In genomic region chr3:55828481-55829256, GRCm38 (mm10) we compare ENCODE assay signal across 11 mouse cellular contexts. TPM values are rescaled to one million over a fixed set of nuclear protein-coding genes. Genes with fewer than 3 reads are reported as not detected.
A peak's percentile ranks its signal among the peaks of the same experiment; 100 is the strongest.
DNase-seq lines count a peak whose midpoint lies in the region; ATAC-seq and TF ChIP-seq lines count a peak whose summit lies in the region.
"Had no signal": no experiment of that assay in that cellular context is flagged by ENCODE, and none has a peak within 500 bp of the region (broad histone marks: within the 10 kb centered on the region; RNA-seq: fewer than 3 reads in every experiment).

No protein-coding gene starts in this region.

- peak; percentile 35; the same call in 1 of the 2 replicates for ATAC-seq in stomach, embryonic 15.5 days (ENCODE audit: insufficient read depth, low FRiP score, low read depth)
- no peak for ATAC-seq in stomach, postnatal 0 days (ENCODE audit: low FRiP score, low TSS enrichment)
- peak; percentile 20; the same call in 1 of the 2 replicates for ATAC-seq in neural tube, embryonic 15.5 days (ENCODE audit: low FRiP score)
- no peak for ATAC-seq in forebrain, embryonic 14.5 days

- no peaks in the 10 kb centered on the region; the same call in 1 of the 2 replicates for H3K4me1 ChIP-seq in stomach, embryonic 15.5 days
- H3K4me1 ChIP-seq in stomach, postnatal 0 days (replicated peaks; ENCODE audit: control insufficient read depth, insufficient read depth): no peaks in the 10 kb centered on the region
- peaks cover 13% of the 10 kb centered on the region for H3K4me1 ChIP-seq in neural tube, embryonic 15.5 days
- H3K4me1 ChIP-seq in forebrain, embryonic 14.5 days (ENCODE audit: control insufficient read depth, insufficient read depth, low read length): no peaks in the 10 kb centered on the region

- no peak overlapping the region for H3K4me2 ChIP-seq in stomach, embryonic 15.5 days
- H3K4me2 ChIP-seq in stomach, postnatal 0 days (replicated peaks; ENCODE audit: low read depth): no peak overlapping the region
- no peak overlapping the region for H3K4me2 ChIP-seq in neural tube, embryonic 15.5 days
- no peak overlapping the region for H3K4me2 ChIP-seq in forebrain, embryonic 14.5 days (ENCODE audit: low read length)

- H3K36me3 ChIP-seq in stomach, embryonic 15.5 days: no peaks in the 10 kb centered on the region
- no peaks in the 10 kb centered on the region for H3K36me3 ChIP-seq in stomach, postnatal 0 days (ENCODE audit: control insufficient read depth, insufficient read depth, low read length)
- H3K36me3 ChIP-seq in neural tube, embryonic 15.5 days: no peaks in the 10 kb centered on the region
- H3K36me3 ChIP-seq in forebrain, embryonic 14.5 days (ENCODE audit: control insufficient read depth, insufficient read depth, low read length): no peaks in the 10 kb centered on the region

- H3K27ac ChIP-seq in stomach, embryonic 15.5 days: peak overlapping the region; percentile 31; the same call in 1 of the 2 replicates
- H3K27ac ChIP-seq in stomach, postnatal 0 days (replicated peaks): no peak overlapping the region
- peak overlapping the region; percentile 45; the same call in 1 of the 2 replicates for H3K27ac ChIP-seq in neural tube, embryonic 15.5 days (replicated peaks)
- no peak overlapping the region for H3K27ac ChIP-seq in forebrain, embryonic 14.5 days (ENCODE audit: low read depth, low read length)

- peak; percentile 87 for DNase-seq in heart, adult 11 months
- no peak for DNase-seq in heart, postnatal 36 days
- DNase-seq in stomach, postnatal 0 days (ENCODE audit: low spot score): no peak
- peak; percentile 6 for DNase-seq in kidney, postnatal 14 days
- no peak for DNase-seq in gastrocnemius, postnatal 36 days
- no peak for DNase-seq in forebrain, embryonic 14.5 days (ENCODE audit: low spot score)

- TF ChIP-seq EP300 in stomach, postnatal 0 days (optimal IDR thresholded peaks at IDR 0.05): no peak

- intact Hi-C loops in heart, postnatal 36 days (cut with DNase I): no loop called here
- intact Hi-C loops in gastrocnemius, postnatal 36 days (cut with DNase I): no loop called here

- H3K9me3 ChIP-seq in stomach, embryonic 15.5 days: no peaks in the 10 kb centered on the region
- no peaks in the 10 kb centered on the region for H3K9me3 ChIP-seq in stomach, postnatal 0 days (ENCODE audit: control insufficient read depth, low read length)
- H3K9me3 ChIP-seq in neural tube, embryonic 15.5 days (replicated peaks): no peaks in the 10 kb centered on the region
- no peaks in the 10 kb centered on the region for H3K9me3 ChIP-seq in forebrain, embryonic 14.5 days (replicated peaks; ENCODE audit: control insufficient read depth, low read length)

- H3K9ac ChIP-seq in stomach, embryonic 15.5 days: no peak overlapping the region
- no peak overlapping the region for H3K9ac ChIP-seq in stomach, postnatal 0 days (ENCODE audit: low read length)
- H3K9ac ChIP-seq in neural tube, embryonic 15.5 days (replicated peaks): no peak overlapping the region
- H3K9ac ChIP-seq in forebrain, embryonic 14.5 days (ENCODE audit: low read length): no peak overlapping the region

- H3K4me3 ChIP-seq in stomach, embryonic 15.5 days (replicated peaks): no peak overlapping the region
- no peak overlapping the region for H3K4me3 ChIP-seq in stomach, postnatal 0 days (ENCODE audit: low read depth, low read length)
- H3K4me3 ChIP-seq in neural tube, embryonic 15.5 days (replicated peaks): no peak overlapping the region
- H3K4me3 ChIP-seq in forebrain, embryonic 14.5 days (ENCODE audit: low read depth, low read length): no peak overlapping the region
- H3K4me3 ChIP-seq: erythroblast, embryonic 14.5 days had no signal

- 26% methylated on average over 10 of the region's 10 CpGs for WGBS in stomach, embryonic 15.5 days
- WGBS in stomach, postnatal 0 days: 38% methylated on average over 10 of the region's 10 CpGs
- 33% methylated on average over 10 of the region's 10 CpGs for WGBS in neural tube, embryonic 15.5 days
- WGBS in forebrain, embryonic 14.5 days: 68% methylated on average over 10 of the region's 10 CpGs

- no peak for TF ChIP-seq CTCF in stomach, postnatal 0 days (IDR thresholded peaks at IDR 0.05; ENCODE audit: low read depth)

- no peaks in the 10 kb centered on the region for H3K27me3 ChIP-seq in stomach, embryonic 15.5 days (replicated peaks)
- H3K27me3 ChIP-seq in stomach, postnatal 0 days (ENCODE audit: control insufficient read depth, insufficient read depth, low read length): no peaks in the 10 kb centered on the region
- H3K27me3 ChIP-seq in neural tube, embryonic 15.5 days (replicated peaks): no peaks in the 10 kb centered on the region
- H3K27me3 ChIP-seq in forebrain, embryonic 14.5 days (replicated peaks; ENCODE audit: control insufficient read depth, insufficient read depth, low read length): no peaks in the 10 kb centered on the region

RNA-seq across cellular contexts. Expression of gene Mab21l1, which starts 46.4 kb away (rescaled TPM):
- under 1 TPM in 1 of 2 experiments, not detected in 1; 0.11 TPM for total RNA-seq in heart, postnatal 36 days (2021)
- 8.9 and 9.9 TPM in 2 replicates for polyA plus RNA-seq in stomach, embryonic 15.5 days (2015; fragmentation: Nextera tagmentation; extraction: Ambion mirVana)
- polyA plus RNA-seq in stomach, postnatal 0 days (2015; fragmentation: Nextera tagmentation; extraction: Ambion mirVana): 2.9 and 3.7 TPM in 2 replicates
- 67.4 and 85.1 TPM in 2 replicates for polyA plus RNA-seq in neural tube, embryonic 15.5 days (2015; fragmentation: Nextera tagmentation; extraction: Ambion mirVana)
- 1 to 10 TPM; 1.6 to 2.1 TPM for total RNA-seq in gastrocnemius, postnatal 36 days (2021)
- 18.2 and 20.6 TPM in 2 replicates for polyA plus RNA-seq in forebrain, embryonic 14.5 days (2014; fragmentation: Nextera tagmentation; extraction: Ambion mirVana)
- total RNA-seq: heart, postnatal 14 days had no signal
- polyA plus RNA-seq: erythroblast, embryonic 14.5 days; spleen, adult 2 months had no signal

Comparison
In these comparisons a context has a peak if more than half of its experiments do, and no peak if none do; other contexts are left out.
1. DNase-seq: peak in heart, adult 11 months (single experiment) and kidney, postnatal 14 days (single experiment); none in heart, postnatal 36 days (0 of 2), stomach, postnatal 0 days (single experiment), gastrocnemius, postnatal 36 days (0 of 2) and forebrain, embryonic 14.5 days (single experiment).
2. ATAC-seq: peak in stomach, embryonic 15.5 days (single experiment) and neural tube, embryonic 15.5 days (single experiment); none in stomach, postnatal 0 days (single experiment) and forebrain, embryonic 14.5 days (single experiment).
3. H3K27ac ChIP-seq: peak in stomach, embryonic 15.5 days (single experiment) and neural tube, embryonic 15.5 days (single experiment); none in stomach, postnatal 0 days (single experiment) and forebrain, embryonic 14.5 days (single experiment).